Mouse (Mus musculus) E14TG2a.4 (cell line): Measurements from ENCODE around the gene Adamts13.

ENCODE experiments used
- CTCF ChIP-seq: conservative IDR thresholded peaks from 2 replicates; pipeline ENCODE4 v1.5.1; 2014; ENCODE audit warnings: low read length
- NANOG ChIP-seq: IDR thresholded peaks from 2 replicates; pipeline ENCODE4 v1.6.1; 2014; ENCODE audit warnings: borderline replicate concordance, low read length, mixed read lengths

- TF ChIP-seq CTCF: no peak
- TF ChIP-seq NANOG: no peak
These were observed 36.8 kb upstream of the Adamts13 start for GRCm38 (mm10) chr2:26936425-26936824.
